Mouse (Mus musculus): ENCODE measurements at regions not wholly inside any gene's neighbourhood (a gene's known extent, or its start where the extent isn't known, plus 50 kb on each side); places are given as distances from the start of the nearest gene placed in this dataset.

DNA sequence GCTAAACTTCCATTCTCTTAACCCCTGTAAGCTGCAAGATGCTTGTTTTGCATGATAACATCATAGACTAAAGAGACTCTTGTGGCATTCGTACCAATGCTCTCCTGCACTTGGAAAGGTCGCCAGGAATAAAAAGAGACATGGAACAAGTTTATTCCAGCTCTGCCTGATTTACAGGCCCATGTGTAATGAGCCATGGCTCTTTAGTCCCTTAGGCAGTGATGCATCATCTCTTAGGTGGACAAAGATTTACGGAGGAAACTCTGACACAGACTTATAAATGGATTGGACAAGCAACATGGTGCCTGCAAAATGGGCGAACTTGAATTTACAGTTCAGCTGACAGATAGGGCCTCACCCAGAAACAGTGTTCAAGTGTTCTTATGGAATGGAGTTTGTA is 288.7 kb upstream of the BB014433 start:
- TF ChIP-seq EP300 (IDR thresholded peaks at IDR 0.05; ENCODE audit: low read depth in 1 of 2, low read length in 2 of 2) (no peak), USF1 (IDR thresholded peaks at IDR 0.05; ENCODE audit: low read depth, low read length) (no peak), POLR2A (IDR thresholded peaks at IDR 0.05; ENCODE audit: control insufficient read depth in 1 of 2, insufficient read depth in 1 of 2, low read depth in 1 of 2, low read length in 2 of 2, poor library complexity in 1 of 2) (no peak), TBP (IDR thresholded peaks at IDR 0.05; ENCODE audit: low read depth, low read length) (no peak), CTCF (IDR thresholded peaks at IDR 0.05 in 2 of 3, conservative IDR thresholded peaks at IDR 0.05 in 1 of 3; ENCODE audit: control insufficient read depth in 1 of 3, insufficient read depth in 1 of 3, low read depth in 2 of 3, low read length in 3 of 3, poor library complexity in 1 of 3, severe bottlenecking in 1 of 3) (no peak), RAD21 (IDR thresholded peaks at IDR 0.05; ENCODE audit: low read depth, low read length) (no peak), MYB (IDR thresholded peaks at IDR 0.05; ENCODE audit: low read depth, low read length) (no peak), CHD2 (IDR thresholded peaks at IDR 0.05; ENCODE audit: low read length) (no peak), MAX (IDR thresholded peaks at IDR 0.05; ENCODE audit: low read length) (no peak), GATA1 (IDR thresholded peaks at IDR 0.05; ENCODE audit: low read depth, low read length) (no peak), POLR2AphosphoS2 (IDR thresholded peaks at IDR 0.05; ENCODE audit: low read length) (no peak), TCF12 (IDR thresholded peaks at IDR 0.05; ENCODE audit: low read depth, low read length) (no peak), MEF2A (IDR thresholded peaks at IDR 0.05; ENCODE audit: extremely low read depth, insufficient replicate concordance, low read depth, low read length, poor library complexity, severe bottlenecking) (no peak), JUND (IDR thresholded peaks at IDR 0.05; ENCODE audit: low read depth, low read length) (no peak)

Measured in MEL (cell line).